Mouse (Mus musculus) stomach, postnatal 0 days (tissue): ENCODE data around the gene Olfr1393.

Experiments used
- CTCF ChIP-seq: IDR thresholded peaks from 2 replicates; pipeline ENCODE4 v1.5.1; 2016; ENCODE audit warnings: antibody characterized with exemption, low read depth, mild to moderate bottlenecking, moderate library complexity
- EP300 ChIP-seq: optimal IDR thresholded peaks from 2 replicates; pipeline ENCODE3; 2016; ENCODE audit warnings: antibody characterized with exemption

- TF ChIP-seq EP300 = no peak
- no peak for TF ChIP-seq CTCF
Measured at GRCm38 (mm10) chr11:49249811-49250421, 28.2 kb upstream of the Olfr1393 start.
